Mouse (Mus musculus) heart, embryonic 14.5 days (tissue): ENCODE measurements around the gene 4930516K23Rik. TPM values are rescaled to one million over a fixed set of nuclear protein-coding genes. Genes with fewer than 3 reads are reported as not detected.

Source experiments
- ATAC-seq: fragments of 200-750 bp; cut with Nextera tagmentation; 2 replicates; pipeline ENCODE4 v1.8.0; 2017; ENCODE audit warnings: low read depth, moderate TSS enrichment; ENCODE audit not compliant: insufficient number of reproducible peaks, insufficient read depth, low FRiP score
- H3K27ac ChIP-seq, 2 experiments: fragments of 200-500 bp in 1 of 2; fragments of 300-500 bp in 1 of 2; sonication (generic) in 1 of 2; replicated peaks in 1 of 2; 2 replicates each; pipeline ENCODE4 v1.5.1; 2012 to 2014; ENCODE audit warnings: low read depth in 2 of 2, low read length in 2 of 2, control low read depth in 1 of 2, mild to moderate bottlenecking in 1 of 2, mixed read lengths in 1 of 2; ENCODE audit not compliant: control insufficient read depth in 1 of 2, insufficient read depth in 1 of 2
- H3K27me3 ChIP-seq: fragments of 300-500 bp; sonication (generic); 2 replicates; pipeline ENCODE4 v1.6.1; 2014; ENCODE audit warnings: mild to moderate bottlenecking, low read length, control low read depth; ENCODE audit not compliant: control insufficient read depth, insufficient read depth
- H3K36me3 ChIP-seq: fragments of 300-500 bp; sonication (generic); 2 replicates; pipeline ENCODE4 v1.6.1; 2014; ENCODE audit warnings: mild to moderate bottlenecking, control low read depth, low read length, mixed read lengths; ENCODE audit not compliant: control insufficient read depth, insufficient read depth
- H3K4me1 ChIP-seq, 2 experiments: fragments of 200-500 bp in 1 of 2; fragments of 300-500 bp in 1 of 2; sonication (generic) in 1 of 2; 2 replicates each; pipeline ENCODE4 v1.6.1; 2012 to 2014; ENCODE audit warnings: low read length in 2 of 2, control low read depth in 1 of 2, mixed read lengths in 1 of 2; ENCODE audit not compliant: control insufficient read depth in 2 of 2, insufficient read depth in 2 of 2
- H3K4me2 ChIP-seq: fragments of 300-500 bp; sonication (generic); 2 replicates; pipeline ENCODE4 v1.6.1; 2014; ENCODE audit warnings: mild to moderate bottlenecking, low read length
- H3K4me3 ChIP-seq, 2 experiments: fragments of 200-500 bp in 1 of 2; fragments of 300-500 bp in 1 of 2; sonication (generic) in 1 of 2; 2 replicates each; pipeline ENCODE4 v1.5.1; 2012 to 2014; ENCODE audit warnings: low read length in 2 of 2, mild to moderate bottlenecking in 2 of 2, control low read depth in 1 of 2, low read depth in 1 of 2, moderate library complexity in 1 of 2; ENCODE audit not compliant: control insufficient read depth in 1 of 2, insufficient read depth in 1 of 2
- H3K9ac ChIP-seq: fragments of 300-500 bp; sonication (generic); 2 replicates; pipeline ENCODE4 v1.6.1; 2014; ENCODE audit warnings: mild to moderate bottlenecking, low read length
- H3K9me3 ChIP-seq: fragments of 300-500 bp; sonication (generic); 2 replicates; pipeline ENCODE4 v1.6.1; 2016; ENCODE audit warnings: low read length, control low read depth; ENCODE audit not compliant: control insufficient read depth
- WGBS: fragments of 180-500 bp; shearing (Covaris S2); extraction: QIAGEN DNeasy Blood & Tissue Kit; methylation state at CpG from one replicate; pipeline ENCODE4 v1.1.7; 2014; 5-methylcytosine and 5-hydroxymethylcytosine counted together
- polyA plus RNA-seq: library from polyadenylated mRNA; unstranded; fragments of >200 nt; fragmentation: Nextera tagmentation; extraction: Ambion mirVana; gene quantifications from 2 replicates; pipeline ENCODE4 v1.2.1, GENCODE M21; 2014

Gene 4930516K23Rik
- polyA plus RNA-seq, 1 experiment from 2014 or later, result not detected

DNA sequence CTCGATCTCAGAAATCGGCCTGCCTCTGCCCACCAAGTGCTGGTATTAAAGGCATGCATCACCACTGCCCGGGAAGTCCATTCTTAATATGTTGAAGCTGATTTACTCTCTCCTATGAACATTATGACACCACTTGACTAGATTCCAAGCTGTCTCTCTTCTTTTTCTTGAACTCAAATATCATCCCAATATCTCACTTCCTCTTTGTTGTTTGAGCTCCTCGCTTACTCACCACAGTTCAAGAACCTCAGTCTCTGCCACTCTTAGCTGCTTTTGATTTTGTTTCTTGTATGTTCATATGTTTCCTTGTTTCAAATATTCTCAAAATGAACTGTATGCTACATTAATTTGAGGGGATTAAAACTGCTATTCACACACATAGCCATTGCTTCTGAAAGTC lies 10.5 kb downstream of the 4930516K23Rik start:
- Histone ChIP-seq H3K4me2 (no peak overlapping the region), H3K36me3 (no peaks in the 10 kb centered on the region), H3K27me3 (no peaks in the 10 kb centered on the region), H3K4me1 (no peaks in the 10 kb centered on the region), H3K27ac (no peak overlapping the region), H3K4me3 (no peak overlapping the region), H3K9me3 (no peaks in the 10 kb centered on the region), H3K9ac (no peak overlapping the region)
- 82% methylated on average over 4 of the region's 4 CpGs for WGBS
- no peak for ATAC-seq

DNA sequence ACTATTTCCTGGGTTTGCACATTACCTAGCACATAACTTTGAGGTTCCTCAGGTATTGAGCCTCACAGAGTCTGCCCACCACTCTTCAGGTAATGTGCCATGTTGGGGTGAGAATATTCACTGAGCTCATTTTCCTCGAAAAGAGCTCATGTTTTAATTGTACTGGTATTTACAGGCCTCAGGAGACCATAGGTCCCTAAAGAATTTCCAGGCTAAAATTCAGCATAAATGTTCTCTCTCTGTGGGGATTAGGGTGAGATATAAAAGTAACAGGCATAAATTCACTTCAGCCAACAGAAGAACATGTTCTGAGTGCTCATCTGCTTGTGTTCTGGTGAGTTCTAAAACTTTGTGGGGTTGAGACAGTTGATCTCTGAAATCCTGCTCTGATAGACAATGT lies 26.1 kb downstream of the 4930516K23Rik start, which contains the start of gene Olfr641:
Gene Olfr641, plus strand, starts transcription at position 301 of the 400 bp plus-strand sequence.
- Histone ChIP-seq H3K4me3 (no peak within 1 kb of the TSS), H3K27ac (no peak within 1 kb of the TSS), H3K4me1 (no peaks in the 10 kb centered on the region), H3K9me3 (no peaks in the 10 kb centered on the region), H3K9ac (no peak within 1 kb of the TSS), H3K27me3 (no peaks in the 10 kb centered on the region), H3K36me3 (no peaks in the 10 kb centered on the region), H3K4me2 (no peak within 1 kb of the TSS)
- no peak for ATAC-seq
- WGBS, result 60% methylated on average over 1 of the region's 1 CpGs

DNA sequence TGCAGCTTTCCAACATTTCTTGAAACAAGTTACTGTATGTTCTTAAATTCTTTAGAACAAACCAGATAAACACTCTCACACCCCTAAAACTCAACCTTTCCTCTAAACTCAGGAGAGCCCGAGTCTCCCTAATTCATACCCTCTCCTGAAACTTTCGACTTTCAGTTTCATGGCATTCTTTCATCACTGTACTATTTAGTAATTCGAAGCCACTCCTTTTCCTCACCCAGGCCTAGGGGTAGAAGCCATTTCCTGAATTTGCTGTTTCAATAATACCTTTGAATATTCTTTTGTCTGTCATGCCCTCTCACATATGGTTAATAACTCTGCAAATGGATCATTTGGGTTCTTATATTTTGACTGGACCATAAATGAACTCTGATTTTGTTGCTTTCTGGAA lies 34.3 kb downstream of the 4930516K23Rik start:
- Histone ChIP-seq H3K9me3 (no peaks in the 10 kb centered on the region), H3K27ac (no peak overlapping the region), H3K4me2 (no peak overlapping the region), H3K4me3 (no peak overlapping the region), H3K4me1 (no peaks in the 10 kb centered on the region), H3K9ac (no peak overlapping the region), H3K36me3 (no peaks in the 10 kb centered on the region), H3K27me3 (no peaks in the 10 kb centered on the region)
- 75% methylated on average over 3 of the region's 3 CpGs for WGBS
- no peak for ATAC-seq

DNA sequence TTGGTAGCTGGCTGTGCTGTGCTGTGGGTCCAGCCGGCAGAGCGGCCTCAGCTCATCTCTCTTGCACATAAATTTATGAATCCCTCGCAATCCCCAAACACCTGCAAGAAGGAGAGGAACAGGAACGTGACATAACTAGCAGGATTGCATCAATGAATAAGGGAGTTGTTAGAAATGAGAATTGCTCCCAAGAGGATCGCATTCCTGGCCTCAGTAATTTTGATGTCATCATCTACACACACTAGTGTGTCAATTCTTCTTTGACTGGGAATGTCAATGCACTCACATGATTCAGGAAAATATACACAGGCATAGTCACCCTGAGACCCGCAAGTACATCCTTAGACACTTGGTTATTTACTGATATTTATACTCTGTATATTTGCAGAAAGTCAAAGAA lies 35.8 kb downstream of the 4930516K23Rik start, which contains the start of gene Olfr640:
Gene Olfr640, minus strand, starts transcription at position 101 of the 400 bp plus-strand sequence.
- H3K4me3 ChIP-seq, result no peak within 1 kb of the TSS
- no peaks in the 10 kb centered on the region for H3K9me3 ChIP-seq
- WGBS, result 71% methylated on average over 6 of the region's 6 CpGs
- no peak within 1 kb of the TSS for H3K27ac ChIP-seq
- no peaks in the 10 kb centered on the region for H3K27me3 ChIP-seq
- no peaks in the 10 kb centered on the region for H3K36me3 ChIP-seq
- ATAC-seq, result no peak
- no peak within 1 kb of the TSS for H3K4me2 ChIP-seq
- no peaks in the 10 kb centered on the region for H3K4me1 ChIP-seq
- no peak within 1 kb of the TSS for H3K9ac ChIP-seq

DNA sequence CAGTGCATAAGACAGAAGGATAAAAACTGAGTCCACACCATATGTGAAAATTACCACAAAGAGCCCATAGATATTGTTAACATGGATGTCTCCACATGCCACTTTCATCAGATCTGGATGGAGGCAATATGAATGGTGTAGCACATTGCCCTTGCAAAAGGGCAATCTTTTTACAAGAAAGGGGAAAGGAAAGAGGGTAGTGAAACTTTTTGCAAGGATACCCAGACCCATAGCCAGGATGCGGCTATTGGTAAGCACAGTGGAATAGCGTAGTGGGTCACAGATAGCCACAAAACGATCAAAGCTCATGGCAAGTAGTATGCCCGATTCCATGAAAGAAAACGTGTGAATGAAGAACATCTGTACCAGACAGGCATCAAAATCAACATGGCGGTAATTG lies 39.6 kb downstream of the 4930516K23Rik start:
- Histone ChIP-seq H3K4me1 (no peaks in the 10 kb centered on the region), H3K27me3 (no peaks in the 10 kb centered on the region), H3K27ac (no peak overlapping the region), H3K36me3 (no peaks in the 10 kb centered on the region), H3K4me2 (no peak overlapping the region), H3K4me3 (no peak overlapping the region), H3K9ac (no peak overlapping the region), H3K9me3 (no peaks in the 10 kb centered on the region)
- ATAC-seq, result no peak
- 76% methylated on average over 6 of the region's 6 CpGs for WGBS

DNA sequence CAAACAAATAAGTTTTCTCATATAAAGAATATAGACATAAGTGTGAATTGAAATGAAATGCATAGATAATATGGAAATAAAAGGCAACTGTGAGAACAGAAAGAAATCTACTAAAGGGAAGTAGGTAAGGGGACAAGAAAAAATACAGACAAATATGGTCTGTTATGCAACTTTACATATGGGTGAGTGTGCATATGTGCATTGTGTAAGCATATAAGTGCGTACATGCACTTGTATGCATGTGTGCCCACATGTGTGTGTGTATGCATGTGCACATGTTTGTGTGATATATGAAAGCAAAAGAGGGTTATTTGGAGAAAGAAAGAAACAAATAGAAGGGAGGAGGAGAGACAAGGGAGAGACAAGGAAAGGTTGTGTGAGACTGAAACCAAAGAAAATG lies 42.3 kb downstream of the 4930516K23Rik start:
- 74% methylated on average over 1 of the region's 1 CpGs for WGBS
- Histone ChIP-seq H3K27me3 (no peaks in the 10 kb centered on the region), H3K27ac (no peak overlapping the region), H3K4me3 (no peak overlapping the region), H3K9me3 (no peaks in the 10 kb centered on the region), H3K4me1 (no peaks in the 10 kb centered on the region), H3K4me2 (no peak overlapping the region), H3K9ac (no peak overlapping the region), H3K36me3 (no peaks in the 10 kb centered on the region)
- ATAC-seq, result no peak

DNA sequence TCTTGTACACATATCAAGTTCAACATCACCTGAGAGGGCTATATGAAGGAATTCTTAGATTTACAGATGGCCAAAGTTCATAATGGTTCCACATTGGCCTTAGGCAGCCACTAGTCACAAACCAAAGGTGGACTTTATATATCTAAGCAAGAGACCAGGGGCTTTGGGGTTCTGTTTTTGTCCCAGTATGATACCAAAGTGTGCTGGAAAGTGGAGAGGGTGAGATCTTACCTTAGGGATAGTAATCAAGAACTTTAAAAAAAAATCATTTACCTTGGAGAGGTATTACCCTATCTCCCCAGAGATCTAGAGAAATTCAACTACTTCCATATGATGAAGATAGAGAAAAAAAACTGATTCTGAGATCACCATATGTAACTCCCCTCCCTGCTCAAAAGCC lies 44.0 kb downstream of the 4930516K23Rik start, which contains the start of gene Olfr639:
Gene Olfr639, minus strand, starts transcription at position 101 of the 400 bp plus-strand sequence.
- H3K27me3 ChIP-seq, result no peaks in the 10 kb centered on the region
- no peaks in the 10 kb centered on the region for H3K4me1 ChIP-seq
- H3K4me2 ChIP-seq, result no peak within 1 kb of the TSS
- no peak for ATAC-seq
- no peaks in the 10 kb centered on the region for H3K9me3 ChIP-seq
- H3K36me3 ChIP-seq, result no peaks in the 10 kb centered on the region
- no peak within 1 kb of the TSS for H3K4me3 ChIP-seq
- no peak within 1 kb of the TSS for H3K9ac ChIP-seq
- no peak within 1 kb of the TSS for H3K27ac ChIP-seq
